Mouse (Mus musculus) heart, embryonic 14.5 days (tissue): ENCODE results near the gene Elavl1. TPM values are rescaled to one million over a fixed set of nuclear protein-coding genes. Genes with fewer than 3 reads are reported as not detected.

Experiments
- ATAC-seq: fragments of 200-750 bp; cut with Nextera tagmentation; 2 replicates; pipeline ENCODE4 v1.8.0; 2017; ENCODE audit warnings: low read depth, moderate TSS enrichment; ENCODE audit not compliant: insufficient number of reproducible peaks, insufficient read depth, low FRiP score
- H3K27ac ChIP-seq, 2 experiments: fragments of 200-500 bp in 1 of 2; fragments of 300-500 bp in 1 of 2; sonication (generic) in 1 of 2; replicated peaks in 1 of 2; 2 replicates each; pipeline ENCODE4 v1.5.1; 2012 to 2014; ENCODE audit warnings: low read depth in 2 of 2, low read length in 2 of 2, control low read depth in 1 of 2, mild to moderate bottlenecking in 1 of 2, mixed read lengths in 1 of 2; ENCODE audit not compliant: control insufficient read depth in 1 of 2, insufficient read depth in 1 of 2
- H3K27me3 ChIP-seq: fragments of 300-500 bp; sonication (generic); 2 replicates; pipeline ENCODE4 v1.6.1; 2014; ENCODE audit warnings: mild to moderate bottlenecking, low read length, control low read depth; ENCODE audit not compliant: control insufficient read depth, insufficient read depth
- H3K36me3 ChIP-seq: fragments of 300-500 bp; sonication (generic); 2 replicates; pipeline ENCODE4 v1.6.1; 2014; ENCODE audit warnings: mild to moderate bottlenecking, control low read depth, low read length, mixed read lengths; ENCODE audit not compliant: control insufficient read depth, insufficient read depth
- H3K4me1 ChIP-seq, 2 experiments: fragments of 200-500 bp in 1 of 2; fragments of 300-500 bp in 1 of 2; sonication (generic) in 1 of 2; 2 replicates each; pipeline ENCODE4 v1.6.1; 2012 to 2014; ENCODE audit warnings: low read length in 2 of 2, control low read depth in 1 of 2, mixed read lengths in 1 of 2; ENCODE audit not compliant: control insufficient read depth in 2 of 2, insufficient read depth in 2 of 2
- H3K4me2 ChIP-seq: fragments of 300-500 bp; sonication (generic); 2 replicates; pipeline ENCODE4 v1.6.1; 2014; ENCODE audit warnings: mild to moderate bottlenecking, low read length
- H3K4me3 ChIP-seq, 2 experiments: fragments of 200-500 bp in 1 of 2; fragments of 300-500 bp in 1 of 2; sonication (generic) in 1 of 2; 2 replicates each; pipeline ENCODE4 v1.5.1; 2012 to 2014; ENCODE audit warnings: low read length in 2 of 2, mild to moderate bottlenecking in 2 of 2, control low read depth in 1 of 2, low read depth in 1 of 2, moderate library complexity in 1 of 2; ENCODE audit not compliant: control insufficient read depth in 1 of 2, insufficient read depth in 1 of 2
- H3K9ac ChIP-seq: fragments of 300-500 bp; sonication (generic); 2 replicates; pipeline ENCODE4 v1.6.1; 2014; ENCODE audit warnings: mild to moderate bottlenecking, low read length
- H3K9me3 ChIP-seq: fragments of 300-500 bp; sonication (generic); 2 replicates; pipeline ENCODE4 v1.6.1; 2016; ENCODE audit warnings: low read length, control low read depth; ENCODE audit not compliant: control insufficient read depth
- WGBS: fragments of 180-500 bp; shearing (Covaris S2); extraction: QIAGEN DNeasy Blood & Tissue Kit; methylation state at CpG from one replicate; pipeline ENCODE4 v1.1.7; 2014; 5-methylcytosine and 5-hydroxymethylcytosine counted together
- polyA plus RNA-seq: library from polyadenylated mRNA; unstranded; fragments of >200 nt; fragmentation: Nextera tagmentation; extraction: Ambion mirVana; gene quantifications from 2 replicates; pipeline ENCODE4 v1.2.1, GENCODE M21; 2014

Elavl1 gene
- 173 and 174 TPM in 2 replicates for polyA plus RNA-seq

DNA sequence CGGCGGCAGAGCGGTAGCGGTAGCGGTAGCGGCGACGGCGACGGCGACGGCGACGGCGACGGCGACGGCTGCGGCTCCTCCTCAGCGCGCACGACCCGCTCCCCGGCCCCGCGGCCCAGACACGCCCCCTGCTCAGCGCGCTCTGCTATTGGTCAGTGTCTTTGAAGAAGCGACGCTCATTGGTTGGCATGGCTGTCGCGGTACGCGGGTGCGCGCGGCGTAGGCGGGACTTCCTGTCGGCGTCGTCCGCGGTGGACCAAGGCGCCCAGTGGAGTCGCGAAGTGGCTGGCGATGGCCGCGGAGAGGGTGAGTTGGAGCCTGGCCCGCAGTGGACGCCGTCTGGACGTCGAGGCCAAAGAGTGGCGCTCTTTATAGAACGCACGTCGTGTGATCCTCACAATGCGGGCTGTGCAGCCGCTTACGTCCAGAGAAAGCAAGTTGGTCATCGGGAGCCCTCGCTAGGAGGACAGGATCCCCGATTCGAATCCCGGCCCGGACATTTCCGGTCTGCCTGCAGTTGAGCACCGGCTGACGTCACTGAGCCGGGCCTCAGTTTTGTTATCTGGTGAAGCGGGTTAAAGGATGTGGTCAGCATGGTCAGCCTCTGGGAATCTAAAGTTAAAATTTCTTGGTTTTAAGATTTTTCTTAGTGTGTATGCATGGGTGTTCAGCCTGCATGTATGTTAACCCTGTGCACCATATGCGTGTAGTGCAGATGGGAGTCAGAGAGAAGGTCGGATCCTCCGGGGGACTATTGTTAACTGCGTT lies at the start of gene Elavl1, which contains the start of gene Ccl25:
Gene Elavl1 (minus strand): TSS at position 431 of the 768 bp plus-strand sequence.
Gene Ccl25 (plus strand): TSS at position 228 of the 768 bp plus-strand sequence.
- peak within 1 kb of the TSS; percentile 95 for H3K9ac ChIP-seq
- under 1% methylated on average over 78 of the region's 78 CpGs for WGBS
- H3K4me3 ChIP-seq = peak within 1 kb of the TSS; percentile 96 to 99
- peaks cover 56% of the 10 kb centered on the region for H3K36me3 ChIP-seq
- H3K4me1 ChIP-seq = peaks cover 6 to 51% of the 10 kb centered on the region in 2 experiments
- H3K27me3 ChIP-seq = no peaks in the 10 kb centered on the region
- peak within 1 kb of the TSS; percentile 87 for H3K4me2 ChIP-seq
- ATAC-seq = peak; percentile 98
- peak within 1 kb of the TSS; percentile 75 to 90 for H3K27ac ChIP-seq
- H3K9me3 ChIP-seq = no peaks in the 10 kb centered on the region

DNA sequence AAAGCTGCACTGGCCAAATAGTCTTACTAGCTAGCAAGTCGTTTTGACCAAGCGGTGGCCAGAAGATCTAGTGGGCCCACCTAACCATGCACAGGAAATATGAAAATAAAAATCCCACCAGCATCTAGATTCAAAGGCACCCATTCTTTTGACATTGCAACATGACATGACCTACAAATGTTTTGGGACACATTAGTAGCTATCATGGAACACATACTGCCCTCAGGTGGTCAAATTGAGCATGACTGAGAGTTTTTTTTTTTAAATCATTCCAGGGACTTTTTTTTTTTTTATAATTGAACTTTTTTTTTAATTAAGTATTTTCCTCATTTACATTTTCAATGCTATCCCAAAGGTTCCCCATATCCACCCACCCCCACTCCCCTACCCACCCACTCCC lies 47.4 kb upstream of the Elavl1 start:
- Histone ChIP-seq H3K27ac (no peak overlapping the region), H3K4me1 (peaks cover 0 to 2% of the 10 kb centered on the region in 2 experiments; a peak in 1 of 4 replicates), H3K9ac (no peak overlapping the region), H3K4me2 (no peak overlapping the region), H3K4me3 (no peak overlapping the region), H3K9me3 (no peaks in the 10 kb centered on the region), H3K36me3 (no peaks in the 10 kb centered on the region), H3K27me3 (no peaks in the 10 kb centered on the region)
- ATAC-seq = no peak
- 64% methylated on average over 2 of the region's 2 CpGs for WGBS

DNA sequence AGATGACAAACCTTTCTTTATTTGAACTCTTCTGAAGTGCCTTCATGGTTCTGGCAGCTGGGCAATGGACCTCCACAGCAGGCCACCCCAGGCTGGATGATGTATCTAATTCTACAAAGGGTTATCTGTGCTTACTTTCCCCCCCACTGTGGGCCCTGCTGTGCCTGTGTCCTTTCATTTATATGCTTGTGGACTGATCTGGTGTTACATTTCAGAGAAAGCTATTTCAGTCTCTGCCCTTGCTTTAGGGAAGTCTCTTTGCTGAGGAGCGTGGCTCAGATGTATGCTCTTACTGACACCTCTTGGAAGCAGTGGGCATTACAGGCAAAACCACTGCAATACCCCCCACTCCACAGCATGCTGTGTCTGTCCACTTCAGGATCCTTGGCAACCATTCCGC lies 44.9 kb upstream of the Elavl1 start:
- Histone ChIP-seq H3K27ac (peak overlapping the region; percentile 58 to 59), H3K9me3 (no peaks in the 10 kb centered on the region), H3K4me1 (peaks cover 0 to 2% of the 10 kb centered on the region in 2 experiments; a peak in 1 of 4 replicates), H3K27me3 (no peaks in the 10 kb centered on the region), H3K4me3 (no peak overlapping the region), H3K36me3 (no peaks in the 10 kb centered on the region), H3K4me2 (no peak overlapping the region), H3K9ac (no peak overlapping the region)
- 29% methylated on average over 2 of the region's 2 CpGs for WGBS
- ATAC-seq = peak; percentile 47; the same call in 1 of the 2 replicates

DNA sequence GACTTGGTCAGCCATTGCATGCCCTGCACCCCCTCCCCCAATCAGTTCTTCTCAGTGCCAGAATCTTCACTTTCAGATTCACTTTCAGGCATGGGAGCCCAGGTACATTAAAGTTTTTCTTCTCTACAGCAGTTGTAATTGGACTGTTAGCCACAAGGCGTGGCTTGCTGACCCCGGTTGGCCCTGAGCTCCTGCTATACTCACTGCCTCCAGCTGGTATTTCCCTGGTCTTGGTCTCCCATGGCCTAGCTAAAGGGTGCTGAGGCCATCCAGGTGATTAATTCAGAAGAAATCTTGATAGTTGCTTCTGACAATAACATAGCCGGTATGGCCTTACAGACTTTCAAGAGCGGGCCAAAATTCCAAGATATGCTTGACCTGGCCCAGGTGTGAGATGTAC lies 43.3 kb upstream of the Elavl1 start:
- Histone ChIP-seq H3K27ac (no peak overlapping the region), H3K4me3 (no peak overlapping the region), H3K9ac (no peak overlapping the region), H3K4me1 (peaks cover 0 to 2% of the 10 kb centered on the region in 2 experiments; a peak in 1 of 4 replicates), H3K9me3 (no peaks in the 10 kb centered on the region), H3K27me3 (no peaks in the 10 kb centered on the region), H3K4me2 (no peak overlapping the region), H3K36me3 (no peaks in the 10 kb centered on the region)
- no peak for ATAC-seq
- 83% methylated on average over 4 of the region's 4 CpGs for whole genome bisulfite sequencing

DNA sequence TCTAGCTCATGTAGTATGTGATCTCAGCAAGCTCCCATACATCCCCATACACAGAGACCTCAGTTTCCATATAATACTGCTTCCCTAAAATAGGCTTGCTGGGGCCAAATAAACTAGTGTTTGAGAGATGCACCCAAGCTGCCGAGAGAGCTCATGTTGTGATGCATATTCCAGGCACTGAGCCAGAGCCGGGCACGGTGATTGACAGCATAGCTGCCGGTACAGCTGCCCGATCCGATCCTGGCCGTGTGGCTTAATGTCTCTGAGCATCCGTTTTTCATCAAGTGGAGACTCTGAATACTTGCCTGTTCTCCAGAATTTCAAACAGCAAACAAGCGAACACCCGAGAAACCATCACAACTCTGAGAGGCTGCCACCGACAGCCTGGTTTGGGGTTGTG lies 42.6 kb upstream of the Elavl1 start:
- no peaks in the 10 kb centered on the region for H3K9me3 ChIP-seq
- H3K27me3 ChIP-seq = no peaks in the 10 kb centered on the region
- H3K4me3 ChIP-seq = no peak overlapping the region
- ATAC-seq = no peak
- no peaks in the 10 kb centered on the region for H3K36me3 ChIP-seq
- H3K4me1 ChIP-seq = peaks cover 0 to 2% of the 10 kb centered on the region in 2 experiments; a peak in 1 of 4 replicates
- H3K4me2 ChIP-seq = no peak overlapping the region
- no peak overlapping the region for H3K9ac ChIP-seq
- H3K27ac ChIP-seq = no peak overlapping the region
- 56% methylated on average over 11 of the region's 11 CpGs for WGBS

DNA sequence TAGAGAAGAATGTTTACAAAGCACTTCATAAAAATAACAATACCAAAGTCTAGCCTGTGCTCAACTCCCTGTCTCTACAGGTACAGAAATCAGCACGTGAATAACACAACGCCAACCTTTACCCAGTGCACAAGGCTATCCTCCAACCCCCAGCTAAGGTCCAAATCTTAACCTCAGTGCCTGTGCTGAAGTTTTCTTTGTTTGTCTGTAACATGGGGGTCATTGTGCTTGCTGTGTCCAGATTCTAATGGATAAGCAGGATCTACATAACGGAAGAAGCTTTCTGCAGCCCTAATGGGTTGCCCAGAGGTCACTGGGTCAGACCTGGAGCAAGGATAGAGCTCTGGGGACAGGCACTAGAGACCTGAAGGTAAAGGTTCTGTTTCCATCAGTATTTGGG lies 41.0 kb upstream of the Elavl1 start:
- H3K4me2 ChIP-seq = no peak overlapping the region
- peaks cover 0 to 2% of the 10 kb centered on the region in 2 experiments; a peak in 1 of 4 replicates for H3K4me1 ChIP-seq
- H3K4me3 ChIP-seq = no peak overlapping the region
- H3K9ac ChIP-seq = no peak overlapping the region
- no peaks in the 10 kb centered on the region for H3K27me3 ChIP-seq
- no peaks in the 10 kb centered on the region for H3K36me3 ChIP-seq
- no peak for ATAC-seq
- WGBS = 80% methylated on average over 3 of the region's 3 CpGs
- no peaks in the 10 kb centered on the region for H3K9me3 ChIP-seq
- H3K27ac ChIP-seq = no peak overlapping the region

DNA sequence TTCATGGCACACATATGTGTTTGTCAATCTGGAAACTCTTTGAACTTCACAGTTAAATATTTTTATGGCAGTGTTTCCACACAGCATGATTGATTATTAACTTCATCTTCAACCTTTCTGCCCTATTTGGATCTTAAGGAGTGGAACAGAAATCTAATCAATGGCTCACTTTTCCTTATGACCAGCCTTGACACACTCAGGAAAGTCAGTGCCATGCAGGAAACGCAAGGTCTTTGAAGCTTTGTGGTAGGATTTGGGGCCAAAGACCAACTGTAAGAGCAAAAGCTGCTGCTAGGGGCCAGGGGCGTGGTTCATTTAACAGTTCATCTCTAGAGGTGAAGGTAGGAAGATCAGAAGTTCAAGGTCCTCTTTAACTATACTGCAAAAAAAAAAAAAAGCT lies 35.7 kb upstream of the Elavl1 start:
- WGBS = 70% methylated on average over 2 of the region's 2 CpGs
- Histone ChIP-seq H3K27ac (no peak overlapping the region), H3K4me3 (no peak overlapping the region), H3K4me2 (no peak overlapping the region), H3K36me3 (no peaks in the 10 kb centered on the region), H3K9me3 (no peaks in the 10 kb centered on the region), H3K4me1 (no peaks in the 10 kb centered on the region), H3K9ac (no peak overlapping the region), H3K27me3 (no peaks in the 10 kb centered on the region)
- ATAC-seq = no peak
